Mouse (Mus musculus) retina, postnatal 1 day (tissue): ENCODE measurements around the gene 4931429L15Rik.

ENCODE experiments used
- DNase-seq: peaks from one replicate; pipeline ENCODE4 v3.0.0-alpha.2; 2012

Gene 4931429L15Rik

GRCm38 (mm10) chr9:46257546-46257945 is 62.2 kb downstream of the 4931429L15Rik start:
- no peak for DNase-seq

DNA sequence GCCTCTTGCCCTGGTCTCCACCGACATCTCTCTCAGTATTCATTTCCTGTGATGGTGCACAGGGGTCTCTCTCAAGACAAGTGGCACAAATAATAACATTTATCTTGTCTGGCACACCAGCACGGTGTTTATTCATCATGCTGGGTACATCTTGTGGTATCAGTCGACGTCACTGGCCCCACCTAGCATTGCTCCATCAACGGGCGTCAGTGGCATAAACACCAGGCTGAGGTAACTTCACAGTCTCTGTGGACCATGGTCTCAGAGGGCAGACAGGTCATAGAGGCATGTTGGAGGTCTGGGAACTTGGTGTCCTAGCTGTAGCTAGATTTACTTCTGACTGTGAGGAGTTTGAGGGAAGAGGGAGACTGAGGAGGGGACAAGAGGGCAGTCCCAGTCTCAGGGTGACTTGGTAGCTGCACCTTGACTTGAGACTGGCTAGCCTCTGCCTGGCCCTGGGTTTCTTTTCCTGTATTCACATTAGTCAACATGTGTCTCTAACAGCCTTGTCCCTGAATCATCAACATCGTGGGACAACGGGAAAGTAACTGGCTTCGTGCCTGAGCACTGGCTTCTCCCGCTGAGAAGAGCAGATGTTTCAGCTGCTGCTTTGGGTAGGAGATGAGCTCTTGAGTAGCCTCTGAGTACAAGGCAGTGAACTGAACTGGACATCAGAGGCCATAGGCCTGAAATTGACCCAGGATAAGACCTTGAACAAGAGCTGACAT is 63.0 kb downstream of the 4931429L15Rik start:
- no peak for DNase-seq

- no peak for DNase-seq
Measured at GRCm38 (mm10) chr9:46256177-46256576, 63.6 kb downstream of the 4931429L15Rik start.
